Mouse (Mus musculus) adrenal gland, postnatal 14 days (tissue): ENCODE measurements around the gene Fxyd1. TPM values are rescaled to one million over a fixed set of nuclear protein-coding genes. Genes with fewer than 3 reads are reported as not detected.

ENCODE experiments used
- DNase-seq: peaks from one replicate; pipeline ENCODE4 v3.0.0; 2021; ENCODE audit warnings: mixed read lengths
- total RNA-seq: library from RNA; stranded (reverse); gene quantifications from 2 replicates; pipeline ENCODE4 v1.2.3, GENCODE M21; 2021

Fxyd1 gene
- total RNA-seq, 1 experiment from 2014 or later = 374 TPM

- DNase-seq = peak; percentile 58
Measured at GRCm38 (mm10) chr7:31052636-31053434, 4.2 kb downstream of the Fxyd1 start.

- no peak for DNase-seq
Measured at GRCm38 (mm10) chr7:31052251-31052635, 4.8 kb downstream of the Fxyd1 start.

- DNase-seq = no peak
Measured at GRCm38 (mm10) chr7:31051321-31052021, 5.5 kb downstream of the Fxyd1 start, which contains the start of gene Fxyd7. Fxyd7 (minus strand) TSS chr7:31051467.

- DNase-seq = no peak
Measured at GRCm38 (mm10) chr7:31050921-31051320, 6.1 kb downstream of the Fxyd1 start.

GRCm38 (mm10) chr7:31050487-31050886 lies 6.5 kb downstream of the Fxyd1 start:
- no peak for DNase-seq

GRCm38 (mm10) chr7:31049846-31050281 lies 7.1 kb downstream of the Fxyd1 start:
- DNase-seq = no peak

- no peak for DNase-seq
Measured at GRCm38 (mm10) chr7:31049135-31049845, 7.7 kb downstream of the Fxyd1 start.

GRCm38 (mm10) chr7:31042431-31042910 lies 14.5 kb downstream of the Fxyd1 start, which contains the start of gene Fxyd5:
Fxyd5 (minus strand) TSS chr7:31042481.
- DNase-seq = no peak

GRCm38 (mm10) chr7:31041662-31042315 lies 15.2 kb downstream of the Fxyd1 start:
- DNase-seq = peak; percentile 76

GRCm38 (mm10) chr7:31041023-31041407 lies 16.0 kb downstream of the Fxyd1 start:
- no peak for DNase-seq

- DNase-seq = no peak
Measured at GRCm38 (mm10) chr7:31040281-31041022, 16.5 kb downstream of the Fxyd1 start.

GRCm38 (mm10) chr7:31039011-31039410 lies 18.0 kb downstream of the Fxyd1 start:
- no peak for DNase-seq

GRCm38 (mm10) chr7:31037675-31038074 lies 19.3 kb downstream of the Fxyd1 start:
- no peak for DNase-seq

GRCm38 (mm10) chr7:31036917-31037316 lies 20.1 kb downstream of the Fxyd1 start:
- DNase-seq = no peak

- no peak for DNase-seq
Measured at GRCm38 (mm10) chr7:31035291-31035690, 21.7 kb downstream of the Fxyd1 start.

GRCm38 (mm10) chr7:31034789-31035188 lies 22.2 kb downstream of the Fxyd1 start:
- DNase-seq = peak; percentile 65

- DNase-seq = no peak
Measured at GRCm38 (mm10) chr7:31033409-31034165, 23.4 kb downstream of the Fxyd1 start.

- DNase-seq = no peak
Measured at GRCm38 (mm10) chr7:31031731-31032130, 25.3 kb downstream of the Fxyd1 start.

GRCm38 (mm10) chr7:31030717-31031116 lies 26.3 kb downstream of the Fxyd1 start:
- no peak for DNase-seq

GRCm38 (mm10) chr7:31028609-31029008 lies 28.4 kb downstream of the Fxyd1 start:
- DNase-seq = no peak
